Mouse (Mus musculus) heart, embryonic 16.5 days (tissue): ENCODE results near the gene Olfr1328. TPM values are rescaled to one million over a fixed set of nuclear protein-coding genes. Genes with fewer than 3 reads are reported as not detected.

Experiments used
- ATAC-seq: fragments of 200-750 bp; cut with Nextera tagmentation; replicated peaks from 2 replicates; pipeline ENCODE4 v1.8.0; 2017; ENCODE audit warnings: moderate number of reproducible peaks; ENCODE audit not compliant: insufficient read depth, low FRiP score; ENCODE audit errors: extremely low read depth
- H3K27ac ChIP-seq: fragments of 300-500 bp; sonication (generic); 2 replicates; pipeline ENCODE4 v1.5.1; 2014; ENCODE audit warnings: mild to moderate bottlenecking, low read length, control low read depth, moderate library complexity
- H3K27me3 ChIP-seq: fragments of 300-500 bp; sonication (generic); 2 replicates; pipeline ENCODE4 v1.6.1; 2014; ENCODE audit warnings: low read length, mixed read lengths; ENCODE audit not compliant: control insufficient read depth, insufficient read depth
- H3K36me3 ChIP-seq: fragments of 300-500 bp; sonication (generic); 2 replicates; pipeline ENCODE4 v1.6.1; 2014; ENCODE audit not compliant: control insufficient read depth, insufficient read depth
- H3K4me1 ChIP-seq: fragments of 300-500 bp; sonication (generic); 2 replicates; pipeline ENCODE4 v1.6.1; 2014; ENCODE audit warnings: low read length, mixed read lengths; ENCODE audit not compliant: control insufficient read depth, insufficient read depth
- H3K4me2 ChIP-seq: fragments of 300-500 bp; sonication (generic); 2 replicates; pipeline ENCODE4 v1.6.1; 2014; ENCODE audit warnings: low read depth, mild to moderate bottlenecking, control low read depth, low read length
- H3K4me3 ChIP-seq: fragments of 300-500 bp; sonication (generic); 2 replicates; pipeline ENCODE4 v1.5.1; 2014; ENCODE audit warnings: mild to moderate bottlenecking, control low read depth, low read length
- H3K9ac ChIP-seq: fragments of 300-500 bp; sonication (generic); 2 replicates; pipeline ENCODE4 v1.6.1; 2014; ENCODE audit warnings: low read length, control low read depth
- H3K9me3 ChIP-seq: fragments of 300-500 bp; sonication (generic); replicated peaks from 2 replicates; pipeline ENCODE4 v1.6.1; 2016; ENCODE audit warnings: low read length; ENCODE audit not compliant: control insufficient read depth
- WGBS: fragments of 180-500 bp; shearing (Covaris S2); extraction: QIAGEN DNeasy Blood & Tissue Kit; methylation state at CpG from one replicate; pipeline ENCODE4 v1.1.7; 2014; 5-methylcytosine and 5-hydroxymethylcytosine counted together
- polyA plus RNA-seq: library from polyadenylated mRNA; unstranded; fragments of >200 nt; fragmentation: Nextera tagmentation; extraction: Ambion mirVana; gene quantifications from 2 replicates; pipeline ENCODE4 v1.2.1, GENCODE M21; 2015

Olfr1328 gene
- polyA plus RNA-seq, 1 experiment from 2014 or later = not detected

GRCm38 (mm10) chr4:118888297-118888696, 50.1 kb downstream of the Olfr1328 start, which contains the start of gene Olfr1330:
TSS of gene Olfr1330 (plus strand) at chr4:118888597.
- H3K9me3 ChIP-seq = no peaks in the 10 kb centered on the region
- WGBS = 79% methylated on average over 1 of the region's 1 CpGs
- H3K4me3 ChIP-seq = no peak within 1 kb of the TSS
- H3K27ac ChIP-seq = no peak within 1 kb of the TSS
- no peak for ATAC-seq
- no peak within 1 kb of the TSS for H3K9ac ChIP-seq
- H3K27me3 ChIP-seq = no peaks in the 10 kb centered on the region
- no peaks in the 10 kb centered on the region for H3K4me1 ChIP-seq
- no peaks in the 10 kb centered on the region for H3K36me3 ChIP-seq
- H3K4me2 ChIP-seq = no peak within 1 kb of the TSS

Other genes starting within 250 kb of the Olfr1328 start
- 0.05 TPM in 1 of 2 replicates, not detected in the other for gene Olfr1342, start 245.9 kb downstream of the Olfr1328 start, polyA plus RNA-seq
- not detected in 2 replicates for gene Olfr1341, start 235.1 kb downstream of the Olfr1328 start, polyA plus RNA-seq
- not detected in 2 replicates for gene Olfr1340, start 218.5 kb downstream of the Olfr1328 start, polyA plus RNA-seq
- gene Olfr1339, start 206.4 kb downstream of the Olfr1328 start, polyA plus RNA-seq = not detected in 2 replicates
- not detected in 2 replicates for gene Olfr1338, start 179.9 kb downstream of the Olfr1328 start, polyA plus RNA-seq
- gene Olfr1337, start 156.0 kb downstream of the Olfr1328 start, polyA plus RNA-seq = not detected in 2 replicates
- gene Olfr1335, start 128.7 kb downstream of the Olfr1328 start, polyA plus RNA-seq = not detected in 2 replicates
- not detected in 2 replicates for gene Olfr1333, start 102.3 kb downstream of the Olfr1328 start, polyA plus RNA-seq
- gene Olfr1331, start 74.0 kb downstream of the Olfr1328 start, polyA plus RNA-seq = not detected in 2 replicates
- 0.09 and 0.22 TPM in 2 replicates for gene Olfr1330, start 50.0 kb downstream of the Olfr1328 start, polyA plus RNA-seq
- gene Olfr1329, start 21.1 kb downstream of the Olfr1328 start, polyA plus RNA-seq = not detected in 2 replicates
- not detected in 2 replicates for gene Lao1, start 23.0 kb upstream of the Olfr1328 start, polyA plus RNA-seq
- gene Slc2a1, start 170.1 kb upstream of the Olfr1328 start, polyA plus RNA-seq = 129 and 136 TPM in 2 replicates
- gene Zfp691, start 235.6 kb upstream of the Olfr1328 start, polyA plus RNA-seq = 7.7 and 10.8 TPM in 2 replicates